Mouse (Mus musculus): ENCODE measurements around the gene Smarcad1. TPM values are rescaled to one million over a fixed set of nuclear protein-coding genes. Genes with fewer than 3 reads are reported as not detected.
"Not testable (repeated sequence)": the region's sequence is repeated elsewhere in the genome, so short reads cannot be mapped to it uniquely, and the experiment has no call there.

The Smarcad1 gene
- polyA plus RNA-seq, 1 experiment: 9.1 TPM

GRCm38 (mm10) chr6:65035469-65035868 is 6.9 kb upstream of the Smarcad1 start:
- no peak overlapping the region for H3K27ac ChIP-seq (ENCODE audit: control insufficient read depth, insufficient read depth, low read depth, low read length)
- no peak overlapping the region for H3K4me3 ChIP-seq (ENCODE audit: control insufficient read depth, low read depth, low read length)
- no peaks in the 10 kb centered on the region for H3K4me1 ChIP-seq (ENCODE audit: control insufficient read depth, insufficient read depth, low read length)
- no peaks in the 10 kb centered on the region for H3K36me3 ChIP-seq (ENCODE audit: control insufficient read depth, insufficient read depth, low read length)
- H3K27me3 ChIP-seq (ENCODE audit: control insufficient read depth, insufficient read depth, low read length): no peaks in the 10 kb centered on the region
- TF ChIP-seq POLR2A (IDR thresholded peaks at IDR 0.05; ENCODE audit: control insufficient read depth, low read depth, low read length) (no peak), CTCF (IDR thresholded peaks at IDR 0.05; ENCODE audit: control insufficient read depth, insufficient read depth, insufficient replicate concordance, low read depth, low read length) (no peak)

- H3K27me3 ChIP-seq (ENCODE audit: control insufficient read depth, insufficient read depth, low read length): no peaks in the 10 kb centered on the region
- H3K27ac ChIP-seq (ENCODE audit: control insufficient read depth, insufficient read depth, low read depth, low read length): no peak overlapping the region; the same call in 1 of the 2 replicates
- H3K36me3 ChIP-seq (ENCODE audit: control insufficient read depth, insufficient read depth, low read length): no peaks in the 10 kb centered on the region
- H3K4me3 ChIP-seq (ENCODE audit: control insufficient read depth, low read depth, low read length): peak overlapping the region; percentile 87; the same call in 1 of the 2 replicates
- TF ChIP-seq POLR2A (IDR thresholded peaks at IDR 0.05; ENCODE audit: control insufficient read depth, low read depth, low read length): no peak
- no peak for TF ChIP-seq CTCF (IDR thresholded peaks at IDR 0.05; ENCODE audit: control insufficient read depth, insufficient read depth, insufficient replicate concordance, low read depth, low read length)
- H3K4me1 ChIP-seq (ENCODE audit: control insufficient read depth, insufficient read depth, low read length): peaks cover 5% of the 10 kb centered on the region
Measured at GRCm38 (mm10) chr6:65041932-65042331, 451 bp upstream of the Smarcad1 start.

- no peak for TF ChIP-seq CTCF (IDR thresholded peaks at IDR 0.05; ENCODE audit: control insufficient read depth, insufficient read depth, insufficient replicate concordance, low read depth, low read length)
- TF ChIP-seq POLR2A (IDR thresholded peaks at IDR 0.05; ENCODE audit: control insufficient read depth, low read depth, low read length): no peak
- H3K4me3 ChIP-seq (ENCODE audit: control insufficient read depth, low read depth, low read length): peak overlapping the region; percentile 87
- peaks cover 5% of the 10 kb centered on the region for H3K4me1 ChIP-seq (ENCODE audit: control insufficient read depth, insufficient read depth, low read length)
- no peaks in the 10 kb centered on the region for H3K27me3 ChIP-seq (ENCODE audit: control insufficient read depth, insufficient read depth, low read length)
- H3K27ac ChIP-seq (ENCODE audit: control insufficient read depth, insufficient read depth, low read depth, low read length): peak overlapping the region; percentile 71
- H3K36me3 ChIP-seq (ENCODE audit: control insufficient read depth, insufficient read depth, low read length): no peaks in the 10 kb centered on the region
Measured at GRCm38 (mm10) chr6:65043241-65043640, 858 bp downstream of the Smarcad1 start.

GRCm38 (mm10) chr6:65049100-65049499 is 6.7 kb downstream of the Smarcad1 start:
- no peak overlapping the region for H3K27ac ChIP-seq (ENCODE audit: control insufficient read depth, insufficient read depth, low read depth, low read length)
- no peaks in the 10 kb centered on the region for H3K4me1 ChIP-seq (ENCODE audit: control insufficient read depth, insufficient read depth, low read length)
- no peaks in the 10 kb centered on the region for H3K36me3 ChIP-seq (ENCODE audit: control insufficient read depth, insufficient read depth, low read length)
- TF ChIP-seq CTCF (IDR thresholded peaks at IDR 0.05; ENCODE audit: control insufficient read depth, insufficient read depth, insufficient replicate concordance, low read depth, low read length) (no peak), POLR2A (IDR thresholded peaks at IDR 0.05; ENCODE audit: control insufficient read depth, low read depth, low read length) (no peak)
- no peak overlapping the region for H3K4me3 ChIP-seq (ENCODE audit: control insufficient read depth, low read depth, low read length)
- H3K27me3 ChIP-seq (ENCODE audit: control insufficient read depth, insufficient read depth, low read length): no peaks in the 10 kb centered on the region

- Histone ChIP-seq H3K4me3 (ENCODE audit: control insufficient read depth, low read depth, low read length) (no peak overlapping the region), H3K4me1 (ENCODE audit: control insufficient read depth, insufficient read depth, low read length) (no peaks in the 10 kb centered on the region), H3K27ac (ENCODE audit: control insufficient read depth, insufficient read depth, low read depth, low read length) (no peak overlapping the region), H3K27me3 (ENCODE audit: control insufficient read depth, insufficient read depth, low read length) (no peaks in the 10 kb centered on the region), H3K36me3 (ENCODE audit: control insufficient read depth, insufficient read depth, low read length) (no peaks in the 10 kb centered on the region)
- TF ChIP-seq CTCF (IDR thresholded peaks at IDR 0.05; ENCODE audit: control insufficient read depth, insufficient read depth, insufficient replicate concordance, low read depth, low read length) (no peak), POLR2A (IDR thresholded peaks at IDR 0.05; ENCODE audit: control insufficient read depth, low read depth, low read length) (no peak)
Measured at GRCm38 (mm10) chr6:65056620-65057019, 14.2 kb downstream of the Smarcad1 start.

- H3K27ac ChIP-seq (ENCODE audit: control insufficient read depth, insufficient read depth, low read depth, low read length); H3K4me1 ChIP-seq (ENCODE audit: control insufficient read depth, insufficient read depth, low read length); H3K27me3 ChIP-seq (ENCODE audit: control insufficient read depth, insufficient read depth, low read length); H3K36me3 ChIP-seq (ENCODE audit: control insufficient read depth, insufficient read depth, low read length); H3K4me3 ChIP-seq (ENCODE audit: control insufficient read depth, low read depth, low read length): not testable (repeated sequence)
Measured at GRCm38 (mm10) chr6:65057137-65057536, 14.8 kb downstream of the Smarcad1 start.

- no peak overlapping the region for H3K4me3 ChIP-seq (ENCODE audit: control insufficient read depth, low read depth, low read length)
- no peak overlapping the region for H3K27ac ChIP-seq (ENCODE audit: control insufficient read depth, insufficient read depth, low read depth, low read length)
- H3K36me3 ChIP-seq (ENCODE audit: control insufficient read depth, insufficient read depth, low read length): no peaks in the 10 kb centered on the region
Measured at GRCm38 (mm10) chr6:65061049-65061448, 18.7 kb downstream of the Smarcad1 start.

GRCm38 (mm10) chr6:65075201-65075600 is 32.8 kb downstream of the Smarcad1 start:
- peak overlapping the region; percentile 9; the same call in 1 of the 2 replicates for H3K4me3 ChIP-seq (ENCODE audit: control insufficient read depth, low read depth, low read length)
- H3K4me1 ChIP-seq (ENCODE audit: control insufficient read depth, insufficient read depth, low read length): no peaks in the 10 kb centered on the region
- H3K27ac ChIP-seq (ENCODE audit: control insufficient read depth, insufficient read depth, low read depth, low read length): no peak overlapping the region
- no peaks in the 10 kb centered on the region for H3K27me3 ChIP-seq (ENCODE audit: control insufficient read depth, insufficient read depth, low read length)
- TF ChIP-seq POLR2A (IDR thresholded peaks at IDR 0.05; ENCODE audit: control insufficient read depth, low read depth, low read length) (no peak), CTCF (IDR thresholded peaks at IDR 0.05; ENCODE audit: control insufficient read depth, insufficient read depth, insufficient replicate concordance, low read depth, low read length) (no peak)
- no peaks in the 10 kb centered on the region for H3K36me3 ChIP-seq (ENCODE audit: control insufficient read depth, insufficient read depth, low read length)

More at GRCm38 (mm10) chr6:65061049-65061448, 18.7 kb downstream of the Smarcad1 start:
- TF ChIP-seq CTCF (IDR thresholded peaks at IDR 0.05; ENCODE audit: control insufficient read depth, insufficient read depth, insufficient replicate concordance, low read depth, low read length): no peak
- TF ChIP-seq POLR2A (IDR thresholded peaks at IDR 0.05; ENCODE audit: control insufficient read depth, low read depth, low read length): no peak
- Histone ChIP-seq H3K4me1 (ENCODE audit: control insufficient read depth, insufficient read depth, low read length) (no peaks in the 10 kb centered on the region), H3K27me3 (ENCODE audit: control insufficient read depth, insufficient read depth, low read length) (no peaks in the 10 kb centered on the region)

Data from testis, adult 2 months (tissue).